Mouse (Mus musculus) limb, embryonic 14.5 days (tissue): ENCODE data around the gene Pou2f3. TPM values are rescaled to one million over a fixed set of nuclear protein-coding genes. Genes with fewer than 3 reads are reported as not detected.

ENCODE experiments used
- ATAC-seq: fragments of 200-750 bp; cut with Nextera tagmentation; 2 replicates; pipeline ENCODE4 v1.8.0; 2017; ENCODE audit warnings: low read depth, moderate number of reproducible peaks, moderate TSS enrichment; ENCODE audit not compliant: low FRiP score
- DNase-seq: peaks from one replicate; pipeline ENCODE4 v3.0.0-alpha.2; 2015; ENCODE audit warnings: low spot score
- H3K27ac ChIP-seq: fragments of 300-500 bp; sonication (generic); replicated peaks from 2 replicates; pipeline ENCODE4 v1.5.1; 2014; ENCODE audit warnings: low read depth, mild to moderate bottlenecking, low read length, moderate library complexity, mixed read lengths
- H3K27me3 ChIP-seq: fragments of 300-500 bp; sonication (generic); 2 replicates; pipeline ENCODE4 v1.6.1; 2014; ENCODE audit warnings: low read length, mixed read lengths; ENCODE audit not compliant: control insufficient read depth, insufficient read depth
- H3K36me3 ChIP-seq: fragments of 300-500 bp; sonication (generic); 2 replicates; pipeline ENCODE4 v1.6.1; 2014; ENCODE audit warnings: mild to moderate bottlenecking, low read length, moderate library complexity, mixed read lengths; ENCODE audit not compliant: control insufficient read depth, insufficient read depth
- H3K4me1 ChIP-seq: fragments of 300-500 bp; sonication (generic); 2 replicates; pipeline ENCODE4 v1.6.1; 2014; ENCODE audit warnings: antibody characterized with exemption, low read length, mixed read lengths; ENCODE audit not compliant: control insufficient read depth, insufficient read depth
- H3K4me2 ChIP-seq: fragments of 300-500 bp; sonication (generic); replicated peaks from 2 replicates; pipeline ENCODE4 v1.6.1; 2014; ENCODE audit warnings: low read depth, mild to moderate bottlenecking, low read length, moderate library complexity; ENCODE audit not compliant: severe bottlenecking
- H3K4me3 ChIP-seq: fragments of 300-500 bp; sonication (generic); replicated peaks from 2 replicates; pipeline ENCODE4 v1.5.1; 2014; ENCODE audit warnings: low read length
- H3K9ac ChIP-seq: fragments of 300-500 bp; sonication (generic); 2 replicates; pipeline ENCODE4 v1.6.1; 2014; ENCODE audit warnings: mild to moderate bottlenecking, low read depth, low read length, moderate library complexity; ENCODE audit not compliant: severe bottlenecking
- H3K9me3 ChIP-seq: fragments of 300-500 bp; sonication (generic); 2 replicates; pipeline ENCODE4 v1.6.1; 2016; ENCODE audit warnings: low read length; ENCODE audit not compliant: control insufficient read depth
- POLR2A ChIP-seq: fragments of 200-500 bp; IDR thresholded peaks from 2 replicates; pipeline ENCODE4 v1.8.0; 2012; ENCODE audit warnings: inconsistent platforms, mild to moderate bottlenecking, moderate library complexity, borderline replicate concordance; ENCODE audit not compliant: insufficient read depth, insufficient read length; ENCODE audit errors: extremely low read depth
- WGBS: fragments of 180-500 bp; shearing (Covaris S2); extraction: QIAGEN DNeasy Blood & Tissue Kit; methylation state at CpG from one replicate; pipeline ENCODE4 v1.1.7; 2014; 5-methylcytosine and 5-hydroxymethylcytosine counted together
- polyA plus RNA-seq, 2 experiments: library from polyadenylated mRNA; depleted of rRNA in 1 of 2; stranded (reverse) in 1 of 2; unstranded in 1 of 2; fragments of >200 nt; fragmentation: Nextera tagmentation in 1 of 2; extraction: Ambion mirVana in 1 of 2; gene quantifications; 2 replicates each; pipeline versions ENCODE4 v1.2.1 to v1.2.3; 2012 to 2014

Pou2f3 gene
- polyA plus RNA-seq, 2 experiments: 6.9 to 7.9 TPM

DNA sequence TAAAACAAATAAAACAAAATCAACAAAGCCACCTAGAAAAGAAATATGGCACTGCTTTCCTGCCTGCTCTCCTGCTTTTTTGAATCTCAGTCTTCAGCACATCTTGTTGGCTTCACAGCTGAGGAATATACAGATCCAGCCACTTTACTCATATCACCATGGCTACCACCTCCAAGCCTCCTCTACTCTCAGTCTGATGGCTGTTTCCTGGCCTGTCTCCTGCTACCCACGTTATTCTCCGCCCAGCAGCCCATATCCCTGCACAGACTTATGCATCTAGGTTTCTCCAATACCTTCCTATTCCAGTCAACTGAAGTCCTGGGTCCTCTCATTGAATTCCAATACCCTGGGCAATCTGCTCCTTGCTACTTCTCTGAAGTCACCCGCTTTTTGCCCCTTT is 76.6 kb downstream of the Pou2f3 start:
- ATAC-seq: no peak
- H3K4me1 ChIP-seq: no peaks in the 10 kb centered on the region
- no peaks in the 10 kb centered on the region for H3K36me3 ChIP-seq
- WGBS: 85% methylated on average over 3 of the region's 3 CpGs
- no peak overlapping the region for H3K27ac ChIP-seq
- H3K27me3 ChIP-seq: no peaks in the 10 kb centered on the region
- no peaks in the 10 kb centered on the region for H3K9me3 ChIP-seq
- no peak for DNase-seq
- H3K4me3 ChIP-seq: no peak overlapping the region
- no peak overlapping the region for H3K9ac ChIP-seq
- H3K4me2 ChIP-seq: no peak overlapping the region
- TF ChIP-seq POLR2A: no peak

DNA sequence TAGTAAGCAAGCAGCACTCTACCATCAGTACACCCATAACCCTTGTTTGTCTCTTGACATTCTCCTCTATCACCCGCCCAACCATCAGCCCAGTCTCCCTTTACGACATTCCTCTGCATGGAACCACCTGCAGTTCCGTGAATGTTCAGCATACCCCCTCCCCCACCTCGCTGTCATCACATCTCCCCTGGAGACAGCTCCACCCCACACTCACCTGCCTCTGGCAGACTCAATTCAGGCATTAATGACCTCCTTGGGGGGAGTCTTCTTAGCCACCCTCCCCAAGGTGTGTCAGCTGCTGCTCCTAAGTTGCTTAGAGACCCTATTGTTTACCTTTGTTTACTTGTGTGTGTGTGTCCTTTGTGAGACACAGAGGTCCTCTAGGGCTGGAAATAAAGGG is 77.8 kb downstream of the Pou2f3 start:
- Histone ChIP-seq H3K4me1 (no peaks in the 10 kb centered on the region), H3K4me2 (no peak overlapping the region), H3K9ac (no peak overlapping the region), H3K27me3 (no peaks in the 10 kb centered on the region), H3K9me3 (no peaks in the 10 kb centered on the region), H3K36me3 (no peaks in the 10 kb centered on the region), H3K4me3 (no peak overlapping the region), H3K27ac (no peak overlapping the region)
- TF ChIP-seq POLR2A: no peak
- ATAC-seq (no peak), DNase-seq (no peak)
- 26% methylated on average over 4 of the region's 4 CpGs for WGBS

DNA sequence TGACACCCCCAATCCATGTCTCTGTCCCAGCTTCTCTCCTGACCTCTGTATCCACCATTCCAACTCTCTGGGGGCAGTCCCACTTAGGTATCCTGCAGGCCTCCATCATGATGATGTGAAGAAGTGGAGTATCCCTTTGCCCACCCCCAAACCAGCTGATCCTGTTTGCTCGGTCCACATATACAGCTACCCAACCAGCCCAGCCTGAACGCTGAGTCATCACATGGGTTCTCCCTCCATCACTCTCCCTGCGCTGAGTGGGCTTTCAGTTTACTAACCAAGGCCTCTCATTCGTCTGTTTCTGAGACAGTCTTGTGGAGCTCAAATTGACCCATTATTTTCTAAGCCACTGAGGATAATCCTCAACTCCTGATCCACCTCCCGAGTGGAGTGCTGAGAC is 78.2 kb downstream of the Pou2f3 start:
- H3K4me2 ChIP-seq: no peak overlapping the region
- no peaks in the 10 kb centered on the region for H3K27me3 ChIP-seq
- no peaks in the 10 kb centered on the region for H3K36me3 ChIP-seq
- H3K4me3 ChIP-seq: no peak overlapping the region
- H3K4me1 ChIP-seq: no peaks in the 10 kb centered on the region
- H3K9me3 ChIP-seq: no peaks in the 10 kb centered on the region
- ATAC-seq (no peak), DNase-seq (no peak)
- WGBS: 82% methylated on average over 5 of the region's 5 CpGs
- no peak for TF ChIP-seq POLR2A
- H3K9ac ChIP-seq: no peak overlapping the region
- H3K27ac ChIP-seq: no peak overlapping the region

DNA sequence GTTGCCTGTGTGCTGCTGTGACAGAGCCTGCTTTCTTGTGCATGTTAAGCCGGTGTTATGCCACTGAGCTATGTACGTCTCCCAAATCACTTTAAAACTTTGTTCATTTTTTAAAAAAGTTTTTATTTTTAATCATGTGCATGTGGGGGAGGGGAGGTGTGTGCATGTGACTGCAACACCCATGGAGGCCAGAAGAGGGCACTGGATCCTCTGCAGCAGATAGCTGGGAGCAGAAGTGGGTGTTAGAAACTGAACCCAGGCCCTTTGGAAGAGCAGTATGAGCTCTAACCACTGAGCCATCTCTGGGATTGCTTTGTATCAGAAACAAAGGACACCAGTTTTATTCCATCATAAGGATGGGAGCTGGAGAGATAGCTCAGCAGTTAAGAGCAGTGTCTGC is 79.5 kb downstream of the Pou2f3 start:
- Histone ChIP-seq H3K9me3 (no peaks in the 10 kb centered on the region), H3K27me3 (no peaks in the 10 kb centered on the region), H3K27ac (no peak overlapping the region), H3K4me1 (no peaks in the 10 kb centered on the region), H3K9ac (no peak overlapping the region), H3K36me3 (no peaks in the 10 kb centered on the region), H3K4me3 (no peak overlapping the region), H3K4me2 (no peak overlapping the region)
- WGBS: 92% methylated on average over 2 of the region's 2 CpGs
- DNase-seq (no peak), ATAC-seq (no peak)
- TF ChIP-seq POLR2A: no peak

DNA sequence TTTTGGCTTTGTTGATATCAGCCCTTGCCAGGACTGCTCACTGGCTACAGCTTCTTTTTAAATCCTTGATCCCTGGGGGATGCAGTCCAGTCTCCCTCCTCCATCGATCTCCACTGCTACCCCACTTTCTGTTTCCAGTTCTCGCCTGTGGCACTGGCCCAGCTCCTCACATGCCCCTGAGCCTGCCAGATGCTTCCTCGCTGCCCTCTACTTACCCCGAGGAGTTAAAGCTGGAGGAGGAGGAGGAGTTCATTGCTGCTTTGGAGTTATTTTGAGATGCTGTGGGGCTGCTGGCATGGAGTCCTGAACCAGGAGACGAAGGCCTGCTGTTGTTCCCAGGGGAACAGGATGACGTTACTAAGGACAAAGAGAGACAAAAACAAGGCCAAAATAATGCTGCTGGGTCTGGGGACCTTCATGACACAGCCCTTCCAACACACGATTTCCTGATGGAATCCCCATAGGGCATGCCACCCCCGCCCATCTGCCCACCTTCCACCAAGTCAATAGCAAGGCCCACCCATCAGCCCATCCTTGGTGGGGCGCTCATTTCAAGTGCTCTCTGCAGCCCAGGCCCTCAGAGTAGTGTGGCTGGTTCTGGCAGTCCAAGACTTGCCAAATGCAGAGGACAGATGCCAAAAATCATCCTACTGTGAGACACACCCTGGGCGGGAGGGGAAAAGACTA is 82.9 kb downstream of the Pou2f3 start:
- no peak for ATAC-seq

More for the DNA sequence above, 82.9 kb downstream of the Pou2f3 start:
- no peaks in the 10 kb centered on the region for H3K9me3 ChIP-seq
- H3K27me3 ChIP-seq: no peaks in the 10 kb centered on the region
- WGBS: 69% methylated on average over 10 of the region's 10 CpGs
- H3K4me3 ChIP-seq: no peak overlapping the region
- H3K27ac ChIP-seq: no peak overlapping the region
- no peak overlapping the region for H3K9ac ChIP-seq
- TF ChIP-seq POLR2A: no peak
- no peaks in the 10 kb centered on the region for H3K36me3 ChIP-seq
- DNase-seq: no peak
- no peaks in the 10 kb centered on the region for H3K4me1 ChIP-seq
- no peak overlapping the region for H3K4me2 ChIP-seq
